Mouse (Mus musculus) hindbrain, postnatal 0 days (tissue): ENCODE measurements around the gene Tmod1. TPM values are rescaled to one million over a fixed set of nuclear protein-coding genes. Genes with fewer than 3 reads are reported as not detected.
A peak's percentile ranks its signal among the peaks of the same experiment; 100 is the strongest.

Experiments used
- ATAC-seq: fragments of 200-750 bp; cut with Nextera tagmentation; 2 replicates; pipeline ENCODE4 v1.8.0; 2017; ENCODE audit warnings: mild to moderate bottlenecking, moderate TSS enrichment, moderate library complexity
- DNase-seq: peaks from one replicate; pipeline ENCODE4 v3.0.0-alpha.2; 2015; ENCODE audit warnings: low spot score
- H3K27ac ChIP-seq: fragments of 300-500 bp; sonication (generic); 2 replicates; pipeline ENCODE4 v1.5.1; 2014; ENCODE audit warnings: mild to moderate bottlenecking
- H3K27me3 ChIP-seq: fragments of 300-500 bp; sonication (generic); 2 replicates; pipeline ENCODE4 v1.6.1; 2014; ENCODE audit warnings: low read length, mixed read lengths; ENCODE audit not compliant: insufficient read depth
- H3K36me3 ChIP-seq: fragments of 300-500 bp; sonication (generic); 2 replicates; pipeline ENCODE4 v1.6.1; 2014; ENCODE audit warnings: low read length, mixed read lengths; ENCODE audit not compliant: insufficient read depth
- H3K4me1 ChIP-seq: fragments of 300-500 bp; sonication (generic); 2 replicates; pipeline ENCODE4 v1.6.1; 2014; ENCODE audit warnings: antibody characterized with exemption, low read length, mixed read lengths; ENCODE audit not compliant: insufficient read depth
- H3K4me2 ChIP-seq: fragments of 300-500 bp; sonication (generic); 2 replicates; pipeline ENCODE4 v1.6.1; 2014; ENCODE audit warnings: low read depth, mild to moderate bottlenecking, low read length, moderate library complexity, mixed read lengths
- H3K4me3 ChIP-seq: fragments of 300-500 bp; sonication (generic); 2 replicates; pipeline ENCODE4 v1.5.1; 2014; ENCODE audit warnings: low read length
- H3K9ac ChIP-seq: fragments of 300-500 bp; sonication (generic); replicated peaks from 2 replicates; pipeline ENCODE4 v1.6.1; 2014; ENCODE audit warnings: mild to moderate bottlenecking, low read length, moderate library complexity, mixed read lengths
- H3K9me3 ChIP-seq: fragments of 300-500 bp; sonication (generic); 2 replicates; pipeline ENCODE4 v1.6.1; 2016; ENCODE audit warnings: low read length, mixed read lengths
- CTCF ChIP-seq: IDR thresholded peaks from 2 replicates; pipeline ENCODE4 v1.5.1; 2016; ENCODE audit warnings: antibody characterized with exemption, control low read depth, low read depth
- WGBS: fragments of 180-500 bp; shearing (Covaris S2); extraction: QIAGEN DNeasy Blood & Tissue Kit; methylation state at CpG from one replicate; pipeline ENCODE4 v1.1.7; 2014; 5-methylcytosine and 5-hydroxymethylcytosine counted together
- polyA plus RNA-seq: library from polyadenylated mRNA; unstranded; fragments of >200 nt; fragmentation: Nextera tagmentation; extraction: Ambion mirVana; gene quantifications from 2 replicates; pipeline ENCODE4 v1.2.1, GENCODE M21; 2015
- total RNA-seq: library from RNA; depleted of rRNA; stranded (reverse); fragments of >200 nt; gene quantifications from 2 replicates; pipeline ENCODE4 v1.2.3, GENCODE M21; 2014

Gene Tmod1
- total and polyA plus RNA-seq, 2 experiments from 2014 or later, result 1.3 to 2.3 TPM

GRCm38 (mm10) chr4:46048418-46048817 lies 9.7 kb downstream of the Tmod1 start:
- no peak overlapping the region for H3K4me2 ChIP-seq
- H3K36me3 ChIP-seq, result no peaks in the 10 kb centered on the region
- no peak overlapping the region for H3K9ac ChIP-seq
- no peak overlapping the region for H3K27ac ChIP-seq
- DNase-seq (no peak), ATAC-seq (no peak)
- TF ChIP-seq CTCF, result no peak
- H3K4me1 ChIP-seq, result no peaks in the 10 kb centered on the region
- WGBS, result 82% methylated on average over 7 of the region's 7 CpGs
- H3K9me3 ChIP-seq, result no peaks in the 10 kb centered on the region
- no peak overlapping the region for H3K4me3 ChIP-seq
- H3K27me3 ChIP-seq, result no peaks in the 10 kb centered on the region

- no peak for TF ChIP-seq CTCF
- Histone ChIP-seq H3K36me3 (no peaks in the 10 kb centered on the region), H3K27ac (no peak overlapping the region), H3K9ac (no peak overlapping the region), H3K9me3 (no peaks in the 10 kb centered on the region), H3K4me1 (no peaks in the 10 kb centered on the region), H3K4me3 (no peak overlapping the region), H3K4me2 (no peak overlapping the region), H3K27me3 (no peaks in the 10 kb centered on the region)
- DNase-seq (no peak), ATAC-seq (no peak)
- WGBS, result 80% methylated on average over 9 of the region's 9 CpGs
Measured at GRCm38 (mm10) chr4:46053323-46054107, 14.8 kb downstream of the Tmod1 start.

- WGBS, result 62% methylated on average over 5 of the region's 5 CpGs
- H3K4me3 ChIP-seq, result no peak overlapping the region
- ATAC-seq, result no peak
- H3K9me3 ChIP-seq, result no peaks in the 10 kb centered on the region
- no peak overlapping the region for H3K9ac ChIP-seq
- no peak overlapping the region for H3K4me2 ChIP-seq
- no peak for DNase-seq
- H3K36me3 ChIP-seq, result no peaks in the 10 kb centered on the region
- no peaks in the 10 kb centered on the region for H3K27me3 ChIP-seq
- H3K27ac ChIP-seq, result no peak overlapping the region
- no peaks in the 10 kb centered on the region for H3K4me1 ChIP-seq
- TF ChIP-seq CTCF, result no peak
Measured at GRCm38 (mm10) chr4:46056163-46056562, 17.4 kb downstream of the Tmod1 start.

- Histone ChIP-seq H3K4me2 (no peak overlapping the region), H3K36me3 (no peaks in the 10 kb centered on the region), H3K9me3 (no peaks in the 10 kb centered on the region), H3K27ac (no peak overlapping the region), H3K9ac (no peak overlapping the region), H3K4me3 (no peak overlapping the region), H3K27me3 (no peaks in the 10 kb centered on the region), H3K4me1 (0 out of 2 replicates have a peak, but pooled peaks cover 10% of the 10 kb centered on the region)
- TF ChIP-seq CTCF, result no peak
- DNase-seq (peak; percentile 20), ATAC-seq (peak; percentile 42; the same call in 1 of the 2 replicates)
- WGBS, result 58% methylated on average over 12 of the region's 12 CpGs
Measured at GRCm38 (mm10) chr4:46061259-46061962, 22.7 kb downstream of the Tmod1 start.

- no peak for TF ChIP-seq CTCF
- WGBS, result 91% methylated on average over 4 of the region's 4 CpGs
Measured at GRCm38 (mm10) chr4:46063841-46064240, 25.1 kb downstream of the Tmod1 start.

GRCm38 (mm10) chr4:46064263-46064662 lies 25.5 kb downstream of the Tmod1 start:
- no peak for TF ChIP-seq CTCF
- no peak overlapping the region for H3K4me3 ChIP-seq
- no peaks in the 10 kb centered on the region for H3K9me3 ChIP-seq
- DNase-seq (no peak), ATAC-seq (no peak)
- H3K36me3 ChIP-seq, result no peaks in the 10 kb centered on the region
- H3K4me1 ChIP-seq, result 0 out of 2 replicates have a peak, but pooled peaks cover 10% of the 10 kb centered on the region
- no peak overlapping the region for H3K9ac ChIP-seq
- no peak overlapping the region for H3K4me2 ChIP-seq
- 64% methylated on average over 8 of the region's 8 CpGs for WGBS
- no peaks in the 10 kb centered on the region for H3K27me3 ChIP-seq
- H3K27ac ChIP-seq, result no peak overlapping the region

More at GRCm38 (mm10) chr4:46063841-46064240, 25.1 kb downstream of the Tmod1 start:
- Histone ChIP-seq H3K4me1 (0 out of 2 replicates have a peak, but pooled peaks cover 10% of the 10 kb centered on the region), H3K36me3 (no peaks in the 10 kb centered on the region), H3K9ac (no peak overlapping the region), H3K4me3 (no peak overlapping the region), H3K27ac (no peak overlapping the region), H3K9me3 (no peaks in the 10 kb centered on the region), H3K27me3 (no peaks in the 10 kb centered on the region), H3K4me2 (no peak overlapping the region)
- ATAC-seq (no peak), DNase-seq (no peak)

GRCm38 (mm10) chr4:46064961-46065360 lies 26.2 kb downstream of the Tmod1 start:
- H3K27ac ChIP-seq, result no peak overlapping the region
- no peaks in the 10 kb centered on the region for H3K27me3 ChIP-seq
- 0 out of 2 replicates have a peak, but pooled peaks cover 10% of the 10 kb centered on the region for H3K4me1 ChIP-seq
- ATAC-seq (no peak), DNase-seq (no peak)
- H3K4me3 ChIP-seq, result no peak overlapping the region
- WGBS, result 74% methylated on average over 3 of the region's 3 CpGs
- no peaks in the 10 kb centered on the region for H3K36me3 ChIP-seq
- TF ChIP-seq CTCF, result no peak
- H3K9ac ChIP-seq, result no peak overlapping the region
- no peaks in the 10 kb centered on the region for H3K9me3 ChIP-seq
- no peak overlapping the region for H3K4me2 ChIP-seq
